Mouse (Mus musculus): ENCODE results near the gene Nck2. TPM values are rescaled to one million over a fixed set of nuclear protein-coding genes. Genes with fewer than 3 reads are reported as not detected.

Nck2 gene
- polyA plus RNA-seq, 1 experiment, result 28.5 TPM

DNA sequence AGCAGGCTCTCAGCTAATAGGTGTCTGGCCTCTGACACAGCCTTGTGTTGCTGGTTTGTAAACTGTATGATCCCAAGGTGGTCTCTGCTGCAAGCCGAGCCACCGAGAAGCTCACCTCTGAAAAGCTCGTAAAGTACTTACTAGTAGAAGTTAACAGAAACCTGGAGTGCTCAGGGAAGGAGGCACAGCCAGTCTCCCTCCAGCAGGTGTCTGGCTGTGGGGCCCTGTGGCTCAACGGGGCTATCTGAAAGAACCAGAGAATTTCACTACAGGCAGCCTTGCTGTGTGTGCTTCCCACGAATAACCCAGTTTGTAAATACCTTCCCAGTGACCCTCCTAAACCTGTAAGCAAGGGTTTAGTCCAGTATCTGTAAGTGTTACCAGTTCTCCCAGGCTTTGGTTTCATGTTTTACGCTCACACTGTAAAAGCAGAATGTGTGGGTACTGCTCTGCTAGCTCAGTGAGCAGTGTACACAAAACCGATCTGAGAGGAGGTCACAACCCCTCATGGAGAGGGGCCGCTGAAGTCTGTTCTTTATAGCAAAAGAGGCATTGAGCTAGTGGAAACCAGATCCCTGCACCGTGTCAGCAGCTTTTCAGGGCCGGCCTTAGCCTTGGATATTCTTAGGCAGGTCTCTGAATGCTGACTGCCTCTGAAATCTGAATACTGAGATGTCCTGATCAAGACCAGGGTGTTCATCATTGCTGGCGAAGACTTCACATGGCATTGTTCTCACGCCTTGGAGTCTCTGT is 111.0 kb downstream of the Nck2 start:
- TF ChIP-seq POLR2A (IDR thresholded peaks at IDR 0.05; ENCODE audit: low read depth, low read length) (no peak), CTCF (IDR thresholded peaks at IDR 0.05; ENCODE audit: borderline replicate concordance, insufficient read depth, low read length) (no peak)
- Histone ChIP-seq H3K4me3 (ENCODE audit: insufficient read depth, low read length) (no peak overlapping the region), H3K27ac (ENCODE audit: insufficient read depth, low read length) (no peak overlapping the region), H3K4me1 (ENCODE audit: control insufficient read depth, insufficient read depth, low read length) (no peaks in the 10 kb centered on the region)

- Histone ChIP-seq H3K27ac (ENCODE audit: insufficient read depth, low read length) (no peak overlapping the region), H3K4me1 (ENCODE audit: control insufficient read depth, insufficient read depth, low read length) (no peaks in the 10 kb centered on the region), H3K4me3 (ENCODE audit: insufficient read depth, low read length) (no peak overlapping the region)
- TF ChIP-seq POLR2A (IDR thresholded peaks at IDR 0.05; ENCODE audit: low read depth, low read length) (no peak), CTCF (IDR thresholded peaks at IDR 0.05; ENCODE audit: borderline replicate concordance, insufficient read depth, low read length) (no peak)
These were observed 114.0 kb downstream of the Nck2 start for GRCm38 (mm10) chr1:43558329-43558728.

DNA sequence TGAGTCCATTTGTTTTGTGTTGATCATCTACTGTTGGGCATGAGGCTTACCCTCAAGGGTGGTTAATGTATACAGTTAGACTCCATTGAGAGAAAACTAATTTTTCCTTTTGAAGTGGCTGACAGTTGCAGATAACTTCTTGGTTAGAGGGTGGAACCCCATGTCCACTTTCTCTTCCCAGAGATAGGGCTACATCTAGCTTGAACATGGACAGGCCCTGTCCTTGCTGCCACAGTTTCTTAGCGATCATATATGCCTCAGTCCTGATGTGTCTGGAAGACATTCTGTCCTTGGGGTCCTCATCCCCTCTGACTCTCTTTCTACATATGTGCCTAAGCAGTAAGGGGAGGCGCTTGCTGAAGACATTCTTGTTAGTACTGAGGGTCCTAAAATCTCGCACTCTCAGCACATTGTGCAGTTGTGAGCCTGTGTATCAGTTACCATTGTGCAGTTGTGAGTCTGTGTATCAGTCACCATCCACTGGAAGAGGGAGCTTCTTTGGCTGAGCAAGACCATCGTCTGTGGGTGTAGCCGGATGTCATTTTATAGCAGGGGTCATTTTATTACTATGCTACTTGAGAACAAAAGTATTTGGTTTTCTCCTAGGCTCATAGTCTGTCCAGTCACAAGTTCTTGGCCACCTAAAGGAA is 114.8 kb downstream of the Nck2 start:
- Histone ChIP-seq H3K4me3 (ENCODE audit: insufficient read depth, low read length) (no peak overlapping the region), H3K4me1 (ENCODE audit: control insufficient read depth, insufficient read depth, low read length) (no peaks in the 10 kb centered on the region), H3K27ac (ENCODE audit: insufficient read depth, low read length) (no peak overlapping the region)
- TF ChIP-seq POLR2A (IDR thresholded peaks at IDR 0.05; ENCODE audit: low read depth, low read length) (no peak), CTCF (IDR thresholded peaks at IDR 0.05; ENCODE audit: borderline replicate concordance, insufficient read depth, low read length) (no peak)

DNA sequence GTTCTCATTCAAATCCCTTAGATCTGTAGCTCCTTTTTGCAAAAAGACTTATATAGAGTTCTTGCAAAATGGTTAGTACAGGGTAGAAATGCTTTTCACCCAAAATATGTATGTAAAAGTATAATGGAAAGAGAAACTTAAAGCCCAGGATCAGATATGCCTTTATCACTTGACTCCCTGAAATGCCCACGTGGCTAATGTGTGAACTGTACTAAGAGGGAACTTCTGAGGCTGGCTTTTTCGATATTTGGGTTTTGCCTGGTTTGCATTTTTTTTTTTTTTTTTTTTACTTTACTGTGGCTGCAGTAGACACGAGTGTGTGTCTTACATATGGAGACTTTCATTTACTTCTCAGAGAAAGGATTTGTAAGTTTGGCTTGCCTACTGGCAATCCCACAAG is 116.7 kb downstream of the Nck2 start:
- no peak for TF ChIP-seq POLR2A (IDR thresholded peaks at IDR 0.05; ENCODE audit: low read depth, low read length)
- TF ChIP-seq CTCF (IDR thresholded peaks at IDR 0.05; ENCODE audit: borderline replicate concordance, insufficient read depth, low read length), result no peak
- no peak overlapping the region for H3K4me3 ChIP-seq (ENCODE audit: insufficient read depth, low read length)
- H3K27ac ChIP-seq (ENCODE audit: insufficient read depth, low read length), result no peak overlapping the region
- H3K4me1 ChIP-seq (ENCODE audit: control insufficient read depth, insufficient read depth, low read length), result no peaks in the 10 kb centered on the region

GRCm38 (mm10) chr1:43562002-43562666 is 117.8 kb downstream of the Nck2 start:
- no peak overlapping the region for H3K4me3 ChIP-seq (ENCODE audit: insufficient read depth, low read length)
- TF ChIP-seq POLR2A (IDR thresholded peaks at IDR 0.05; ENCODE audit: low read depth, low read length) (no peak), CTCF (IDR thresholded peaks at IDR 0.05; ENCODE audit: borderline replicate concordance, insufficient read depth, low read length) (no peak)
- no peaks in the 10 kb centered on the region for H3K4me1 ChIP-seq (ENCODE audit: control insufficient read depth, insufficient read depth, low read length)
- no peak overlapping the region for H3K27ac ChIP-seq (ENCODE audit: insufficient read depth, low read length)

- TF ChIP-seq POLR2A (IDR thresholded peaks at IDR 0.05; ENCODE audit: low read depth, low read length) (no peak), CTCF (IDR thresholded peaks at IDR 0.05; ENCODE audit: borderline replicate concordance, insufficient read depth, low read length) (no peak)
- Histone ChIP-seq H3K4me1 (ENCODE audit: control insufficient read depth, insufficient read depth, low read length) (no peaks in the 10 kb centered on the region), H3K4me3 (ENCODE audit: insufficient read depth, low read length) (no peak overlapping the region), H3K27ac (ENCODE audit: insufficient read depth, low read length) (no peak overlapping the region)
These were observed 120.9 kb downstream of the Nck2 start for GRCm38 (mm10) chr1:43565260-43565659.

DNA sequence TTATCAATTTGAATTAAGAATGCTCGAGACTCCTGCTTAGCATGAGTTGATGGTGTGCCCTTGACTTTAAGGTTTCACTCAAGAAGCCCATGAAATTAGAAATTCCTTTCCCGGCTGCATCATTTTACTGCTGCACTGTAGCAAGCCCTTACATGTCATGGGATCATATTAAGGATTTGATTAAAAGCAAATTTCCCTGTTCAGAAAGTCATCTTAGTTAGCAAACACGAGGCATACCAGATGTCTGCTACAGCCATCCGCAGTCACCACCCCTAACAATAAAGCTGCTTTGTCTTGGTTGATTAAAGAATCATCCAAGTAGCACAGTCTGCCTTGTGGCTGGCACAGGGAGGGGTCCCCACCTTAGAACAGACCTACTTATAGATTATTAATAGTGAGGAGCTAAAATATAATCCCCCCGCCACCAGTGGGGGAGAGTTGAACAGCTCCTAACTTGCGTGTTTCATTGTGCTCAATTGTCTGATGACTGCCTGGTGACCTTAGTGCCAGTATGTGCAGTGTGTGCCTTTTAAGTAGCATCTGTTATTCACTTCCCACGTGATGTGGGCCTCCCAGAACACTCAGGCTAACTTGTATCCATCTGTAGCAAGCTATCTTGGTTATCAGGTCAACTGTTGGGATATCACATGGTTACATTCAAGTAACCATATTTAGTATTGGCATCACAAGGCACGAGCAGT is 122.4 kb downstream of the Nck2 start:
- no peak overlapping the region for H3K27ac ChIP-seq (ENCODE audit: insufficient read depth, low read length)
- TF ChIP-seq CTCF (IDR thresholded peaks at IDR 0.05; ENCODE audit: borderline replicate concordance, insufficient read depth, low read length), result no peak
- no peak for TF ChIP-seq POLR2A (IDR thresholded peaks at IDR 0.05; ENCODE audit: low read depth, low read length)
- H3K4me1 ChIP-seq (ENCODE audit: control insufficient read depth, insufficient read depth, low read length), result no peaks in the 10 kb centered on the region
- no peak overlapping the region for H3K4me3 ChIP-seq (ENCODE audit: insufficient read depth, low read length)

- Histone ChIP-seq H3K27ac (ENCODE audit: insufficient read depth, low read length) (no peak overlapping the region), H3K4me3 (ENCODE audit: insufficient read depth, low read length) (no peak overlapping the region), H3K4me1 (ENCODE audit: control insufficient read depth, insufficient read depth, low read length) (no peaks in the 10 kb centered on the region)
- TF ChIP-seq CTCF (IDR thresholded peaks at IDR 0.05; ENCODE audit: borderline replicate concordance, insufficient read depth, low read length), result no peak
- TF ChIP-seq POLR2A (IDR thresholded peaks at IDR 0.05; ENCODE audit: low read depth, low read length), result no peak
These were observed 124.4 kb downstream of the Nck2 start for GRCm38 (mm10) chr1:43568824-43569223.

DNA sequence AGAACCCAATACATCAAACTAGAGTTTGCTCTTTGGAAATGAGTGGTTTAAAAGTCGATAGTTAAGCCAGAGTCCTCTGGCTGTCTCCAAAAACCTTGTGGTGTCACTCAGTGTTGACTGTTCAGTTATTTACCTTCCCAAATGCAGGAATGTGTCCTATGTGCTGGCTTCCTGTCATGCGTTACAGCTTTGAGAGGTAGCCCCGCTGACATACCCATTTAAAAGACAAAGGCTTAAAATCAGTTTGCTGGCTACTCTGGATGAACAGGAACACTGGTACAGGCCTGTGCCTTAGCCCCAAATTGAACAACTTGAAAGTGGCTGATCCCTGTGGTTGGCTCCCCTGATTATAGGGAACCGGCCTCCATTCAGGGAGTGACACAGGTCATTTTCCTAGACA is 126.7 kb downstream of the Nck2 start:
- Histone ChIP-seq H3K4me3 (ENCODE audit: insufficient read depth, low read length) (no peak overlapping the region), H3K4me1 (ENCODE audit: control insufficient read depth, insufficient read depth, low read length) (peaks cover 2% of the 10 kb centered on the region; the same call in 1 of the 2 replicates), H3K27ac (ENCODE audit: insufficient read depth, low read length) (no peak overlapping the region)
- TF ChIP-seq POLR2A (IDR thresholded peaks at IDR 0.05; ENCODE audit: low read depth, low read length) (no peak), CTCF (IDR thresholded peaks at IDR 0.05; ENCODE audit: borderline replicate concordance, insufficient read depth, low read length) (no peak)
